Mouse (Mus musculus): ENCODE data around the gene Kap.

DNA sequence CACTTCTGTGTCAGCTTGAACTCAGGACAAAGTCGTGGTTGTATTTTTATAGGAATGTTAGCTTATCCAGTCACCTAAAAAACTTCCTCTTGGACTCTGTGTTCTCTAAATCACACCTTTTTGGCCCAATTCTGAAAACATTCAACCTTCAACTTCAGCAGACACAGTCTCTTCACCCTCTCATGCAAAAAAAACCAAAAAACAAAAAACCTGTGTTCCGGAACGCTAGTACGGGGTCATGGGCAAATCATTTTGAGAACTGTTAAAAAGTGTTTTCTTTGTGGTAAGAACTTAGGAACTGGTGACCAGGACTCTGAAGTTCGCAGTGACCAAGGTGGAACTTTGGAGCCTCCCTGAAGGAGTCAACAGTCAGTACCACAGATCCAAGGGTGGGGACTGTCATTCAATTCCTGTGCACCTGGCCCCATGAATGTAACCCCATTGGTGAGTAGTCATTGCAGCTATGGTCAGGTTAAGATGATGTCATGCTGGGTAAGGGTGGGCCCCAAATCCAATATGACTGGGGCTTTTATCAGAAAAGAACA, 32.4 kb upstream of the Kap start:
- no peak for TF ChIP-seq CTCF (conservative IDR thresholded peaks at IDR 0.05; ENCODE audit: low read length)
- TF ChIP-seq NANOG (IDR thresholded peaks at IDR 0.05; ENCODE audit: borderline replicate concordance, low read length) = no peak
